Mouse (Mus musculus) splenic B cell, adult 2 months (primary cell): ENCODE measurements around the gene Gpr107.
A peak's percentile ranks its signal among the peaks of the same experiment; 100 is the strongest.

ENCODE experiments used
- DNase-seq: peaks from one replicate; pipeline ENCODE4 v3.0.0-alpha.2; 2011; ENCODE audit warnings: low read depth, low spot score
- H3K27me3 ChIP-seq: 2 replicates; pipeline ENCODE4 v1.6.1; 2012; ENCODE audit warnings: mild to moderate bottlenecking, low read length, moderate library complexity, mixed read lengths; ENCODE audit not compliant: control insufficient read depth, poor library complexity, insufficient read depth, severe bottlenecking
- H3K36me3 ChIP-seq: 2 replicates; pipeline ENCODE4 v1.6.1; 2012; ENCODE audit warnings: mild to moderate bottlenecking, low read length, moderate library complexity, mixed read lengths; ENCODE audit not compliant: control insufficient read depth, poor library complexity, insufficient read depth, severe bottlenecking

Gpr107 gene

DNA sequence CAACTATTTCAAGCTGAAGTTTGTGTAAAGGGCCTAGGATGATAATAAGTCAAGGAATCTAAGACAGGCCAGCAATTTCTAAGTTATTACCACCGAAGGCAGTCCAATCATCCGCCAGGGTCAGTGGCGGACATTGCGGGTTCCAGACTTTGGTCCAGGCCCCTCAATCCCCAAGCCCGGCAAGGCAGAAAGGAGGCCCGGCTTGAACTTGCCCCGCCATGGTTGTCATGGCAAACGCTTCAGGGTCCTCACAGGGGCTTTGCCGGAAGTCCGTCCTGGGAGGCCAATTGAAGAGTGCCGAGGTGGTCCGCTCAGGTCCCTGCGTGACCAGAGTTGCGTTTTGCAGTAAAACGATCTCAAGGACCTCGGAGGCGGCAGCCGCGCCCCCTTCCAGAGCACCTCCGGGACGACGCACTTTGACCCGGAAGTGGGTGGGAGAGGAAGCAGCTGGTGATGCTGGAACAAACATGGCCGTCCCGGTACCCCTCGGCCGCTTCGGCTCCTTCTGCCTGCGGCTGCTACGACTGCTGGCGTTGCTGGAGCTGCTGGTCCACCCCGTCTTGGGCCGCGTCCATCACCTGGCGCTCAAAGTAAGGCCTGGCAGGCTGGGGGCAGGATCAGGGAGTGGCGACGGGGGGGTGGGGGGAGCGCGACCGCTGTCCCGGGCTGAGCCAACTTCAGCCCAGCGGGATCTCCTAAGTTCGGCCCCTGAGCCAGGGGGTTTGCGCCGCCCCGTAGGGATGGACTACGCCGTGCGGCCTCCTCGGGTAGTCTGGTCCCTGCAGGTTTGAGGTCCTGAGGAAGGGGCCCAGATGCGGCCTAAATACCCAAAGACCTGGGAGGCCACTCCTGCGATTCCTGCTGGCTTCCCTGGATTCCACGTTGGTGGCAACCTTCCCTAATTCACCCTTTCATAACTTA lies at the start of gene Gpr107:
Gene Gpr107 (plus strand): TSS at position 425 of the 921 bp plus-strand sequence.
- peak; percentile 84 for DNase-seq
- no peaks in the 10 kb centered on the region for H3K27me3 ChIP-seq
- H3K36me3 ChIP-seq, result no peaks in the 10 kb centered on the region

DNA sequence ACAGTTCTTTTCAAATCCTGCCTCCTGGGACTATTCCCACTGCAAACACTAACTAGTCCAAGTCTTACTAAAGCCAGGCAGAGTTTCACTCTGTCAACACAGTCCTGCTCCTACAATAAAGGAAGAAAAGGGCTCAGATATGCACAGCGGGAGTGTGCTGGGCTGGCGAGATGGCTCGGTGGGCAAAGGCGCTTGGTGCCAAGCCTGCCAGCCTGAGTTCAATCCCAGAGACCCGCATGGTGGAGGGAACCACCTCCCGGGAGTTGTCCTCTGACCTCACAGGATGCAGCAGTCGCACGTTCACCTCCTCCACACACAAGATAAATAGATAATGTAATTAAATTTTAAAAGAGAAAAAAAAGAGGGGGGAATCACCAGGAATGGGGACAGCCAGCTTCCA lies 48.8 kb upstream of the Gpr107 start:
- Histone ChIP-seq H3K36me3 (peaks cover 5% of the 10 kb centered on the region), H3K27me3 (no peaks in the 10 kb centered on the region; the same call in 1 of the 2 replicates)
- no peak for DNase-seq

DNA sequence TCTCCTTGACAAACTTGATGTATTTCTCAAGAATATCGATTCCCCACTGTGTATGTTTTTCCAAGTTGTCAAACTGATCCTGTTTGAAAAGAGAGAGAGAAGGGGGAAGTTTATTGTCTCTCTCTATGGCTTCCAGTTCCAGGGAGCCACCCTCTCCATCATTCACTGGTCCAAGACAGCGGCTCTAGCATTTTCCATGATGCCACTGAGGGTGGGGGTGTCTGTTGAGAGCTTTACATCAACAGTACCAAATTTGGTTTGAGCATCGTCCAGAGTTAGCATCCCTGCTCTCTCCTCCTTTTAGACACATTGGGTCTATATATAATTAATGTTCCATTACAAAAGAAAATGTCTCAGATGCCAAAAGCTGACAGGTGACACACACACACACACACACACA lies 46.8 kb upstream of the Gpr107 start:
- no peak for DNase-seq
- H3K27me3 ChIP-seq, result no peaks in the 10 kb centered on the region; the same call in 1 of the 2 replicates
- H3K36me3 ChIP-seq, result peaks cover 5% of the 10 kb centered on the region

DNA sequence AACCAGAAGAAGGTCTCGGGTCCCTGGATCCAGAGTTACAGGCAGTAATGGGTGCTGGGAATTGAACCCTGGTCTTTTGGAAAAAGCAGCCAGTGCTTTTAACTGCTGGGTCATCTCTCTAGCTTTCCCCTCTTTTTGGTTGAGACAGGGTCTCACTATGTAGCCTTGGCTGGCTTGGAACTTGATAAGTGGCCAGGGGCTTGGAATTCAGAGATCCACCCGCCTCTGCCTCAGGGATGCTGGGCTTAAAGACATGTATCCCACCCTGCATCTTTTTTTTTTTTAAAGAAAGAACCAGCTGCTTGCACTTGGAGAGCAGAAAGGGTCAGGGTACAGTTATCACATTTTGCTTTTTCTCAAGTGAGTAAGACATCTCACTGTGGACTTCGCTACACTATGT lies 46.1 kb upstream of the Gpr107 start:
- H3K36me3 ChIP-seq, result peaks cover 6% of the 10 kb centered on the region
- no peak for DNase-seq
- H3K27me3 ChIP-seq, result no peaks in the 10 kb centered on the region; the same call in 1 of the 2 replicates

DNA sequence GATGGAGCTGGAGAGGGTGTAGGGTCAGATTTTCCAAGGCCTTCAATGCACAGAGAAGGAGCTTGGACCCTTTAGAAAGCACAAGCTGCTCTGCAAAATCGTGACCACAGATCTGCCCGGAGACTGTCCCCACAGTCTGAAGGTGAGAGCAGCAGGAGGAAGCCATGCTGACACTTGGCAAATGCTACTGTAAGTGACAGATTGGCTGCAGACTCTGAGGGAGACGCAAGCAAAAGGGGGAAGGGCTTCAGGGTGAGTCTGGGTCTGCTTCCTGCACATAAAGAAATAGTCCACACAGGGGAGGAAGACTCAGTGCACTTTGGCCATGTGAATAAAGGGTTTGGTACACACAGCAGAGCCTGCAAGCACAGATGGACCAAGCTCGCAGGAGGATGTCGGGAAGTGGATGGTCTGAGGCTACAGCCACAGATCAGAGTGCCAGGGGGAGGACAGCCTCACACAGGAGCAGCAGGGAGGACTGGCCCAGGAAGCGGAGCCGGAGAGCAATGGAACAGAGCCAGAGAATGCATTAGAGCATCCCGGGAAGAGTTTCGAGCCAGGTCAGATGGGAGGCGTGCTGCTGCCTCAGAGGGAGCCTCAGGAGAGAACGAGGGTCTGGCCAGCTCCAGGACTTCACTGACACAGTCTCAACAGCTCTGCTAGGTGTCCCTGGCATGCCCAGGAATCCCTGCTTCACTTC lies 45.3 kb upstream of the Gpr107 start:
- H3K36me3 ChIP-seq, result peaks cover 6% of the 10 kb centered on the region
- DNase-seq, result no peak
- H3K27me3 ChIP-seq, result no peaks in the 10 kb centered on the region; the same call in 1 of the 2 replicates

DNA sequence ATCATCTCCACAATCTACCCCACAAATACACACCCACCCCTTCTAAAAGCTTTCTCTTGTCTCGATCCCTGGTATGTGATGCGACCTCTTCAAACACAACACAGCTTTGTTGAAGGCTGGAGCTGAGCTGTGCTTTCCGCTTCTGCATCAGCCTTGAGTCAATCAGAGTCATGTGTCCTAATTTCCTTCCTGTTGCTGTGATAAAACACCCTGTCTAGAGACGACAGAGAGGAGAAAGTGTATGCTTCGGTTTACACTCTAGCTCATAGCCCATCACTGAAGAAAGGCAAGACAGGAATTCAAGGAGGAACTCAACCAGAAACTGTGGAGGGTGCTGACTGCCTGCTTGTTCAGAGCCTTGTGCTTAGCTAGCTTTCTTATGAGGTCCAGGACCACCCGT lies 43.9 kb upstream of the Gpr107 start:
- DNase-seq, result peak; percentile 62
- no peaks in the 10 kb centered on the region; the same call in 1 of the 2 replicates for H3K27me3 ChIP-seq
- peaks cover 2% of the 10 kb centered on the region for H3K36me3 ChIP-seq

DNA sequence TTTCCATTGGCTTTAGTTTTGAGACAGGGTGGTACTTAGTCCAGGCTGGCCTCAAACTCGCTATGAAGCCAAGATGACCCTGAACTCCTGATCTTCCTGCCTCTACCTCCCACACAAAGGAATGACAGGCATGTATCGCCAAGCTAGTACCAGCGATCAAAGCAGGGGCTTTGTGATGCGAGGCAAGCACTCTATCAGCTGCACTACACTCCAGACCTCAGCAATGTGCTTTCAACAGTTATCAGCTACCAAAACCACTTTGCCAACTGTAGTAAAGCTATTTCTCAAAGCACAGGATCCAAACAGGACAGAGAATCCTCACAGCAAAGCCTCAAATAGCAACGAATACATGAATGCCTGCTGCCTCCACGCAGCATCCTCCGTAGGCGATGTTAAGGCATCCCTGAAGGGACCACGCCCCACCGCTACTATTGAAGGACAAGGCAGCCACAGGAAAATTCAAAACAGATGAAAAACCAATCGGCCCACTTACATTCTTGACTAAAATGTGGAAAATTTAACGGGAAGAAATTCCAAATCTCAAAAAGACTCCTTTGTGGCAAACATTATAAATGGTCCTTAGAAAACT lies 42.1 kb upstream of the Gpr107 start:
- H3K27me3 ChIP-seq, result no peaks in the 10 kb centered on the region
- no peak for DNase-seq
- H3K36me3 ChIP-seq, result peaks cover 2% of the 10 kb centered on the region

DNA sequence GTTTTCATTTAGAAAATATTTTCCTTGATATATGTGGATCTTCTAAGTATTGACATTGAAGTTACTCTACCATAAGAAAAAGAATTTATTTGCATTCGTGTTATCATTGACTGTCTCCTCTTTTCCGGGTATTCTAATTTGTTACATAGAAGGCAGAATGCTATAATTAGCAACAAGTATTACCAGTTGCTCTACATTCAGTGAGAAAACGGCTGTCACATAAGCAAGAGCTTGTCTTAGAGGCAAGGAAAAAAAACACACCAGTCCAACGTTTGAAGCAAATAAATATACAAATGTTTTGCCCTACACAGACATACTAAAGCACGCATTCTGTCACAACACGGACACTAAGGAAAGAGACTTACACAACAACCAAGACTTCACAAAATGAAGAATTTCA lies 40.4 kb upstream of the Gpr107 start:
- H3K36me3 ChIP-seq, result peaks cover 2% of the 10 kb centered on the region
- no peak for DNase-seq
- no peaks in the 10 kb centered on the region for H3K27me3 ChIP-seq

DNA sequence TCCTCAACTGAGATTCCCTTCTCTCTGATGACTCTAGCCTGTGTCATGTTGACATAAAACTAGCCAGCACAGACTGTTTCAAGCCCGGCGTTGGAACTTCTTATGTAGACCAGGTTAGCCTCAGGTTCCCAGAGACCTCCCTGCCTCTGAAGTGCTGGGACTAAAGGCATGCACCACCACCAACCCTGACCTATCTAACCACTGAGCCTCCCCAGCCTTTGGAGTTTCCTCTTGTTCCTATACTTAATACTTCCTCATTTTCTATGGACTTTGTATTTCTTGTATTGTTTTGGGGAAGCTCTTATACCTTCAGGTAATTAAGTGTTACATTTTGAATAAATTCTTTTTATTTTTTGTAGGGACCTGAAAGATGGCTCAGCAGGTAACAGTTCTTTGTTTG lies 37.9 kb upstream of the Gpr107 start:
- H3K27me3 ChIP-seq, result no peaks in the 10 kb centered on the region
- DNase-seq, result no peak
- H3K36me3 ChIP-seq, result peaks cover 2% of the 10 kb centered on the region; the same call in 1 of the 2 replicates

DNA sequence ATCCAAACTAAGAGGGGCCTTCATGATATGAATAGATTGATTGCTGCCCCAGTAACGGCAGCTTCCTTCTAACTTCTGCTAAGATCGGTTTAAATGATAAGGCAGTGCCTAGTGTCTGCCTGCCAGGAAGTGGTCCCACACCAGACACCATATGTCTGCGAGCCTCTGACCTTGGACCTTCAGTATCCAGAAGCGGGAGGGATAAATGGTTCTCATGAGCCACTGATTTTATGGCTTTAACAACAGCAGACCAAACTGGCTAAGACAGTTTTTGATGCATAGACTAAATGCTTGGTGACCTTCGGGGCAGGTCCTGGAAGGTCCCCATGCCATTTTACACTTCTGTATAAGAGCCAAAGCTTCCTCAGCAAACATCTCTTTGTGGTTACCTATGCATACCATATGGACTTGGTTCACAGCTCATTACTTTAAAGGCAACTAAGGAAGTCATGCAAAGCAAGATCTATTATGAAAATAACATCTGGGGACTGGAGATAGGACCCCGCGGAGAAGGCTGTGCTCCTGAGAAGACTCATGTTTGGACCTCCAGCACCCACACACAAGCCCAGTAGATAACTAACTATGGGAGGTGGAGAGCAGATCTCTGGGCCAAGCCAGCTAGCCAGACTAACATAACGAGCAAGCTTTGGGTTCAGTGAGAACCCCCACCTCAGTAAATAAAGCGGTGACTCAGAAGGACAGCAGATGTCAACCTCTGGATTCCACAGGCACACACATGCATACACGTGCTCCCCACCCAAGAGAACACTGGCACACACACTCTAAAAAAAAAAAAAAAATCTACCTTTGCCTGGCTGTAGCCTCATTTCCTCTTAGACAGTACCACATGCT lies 36.8 kb upstream of the Gpr107 start:
- peak; percentile 51 for DNase-seq

DNA sequence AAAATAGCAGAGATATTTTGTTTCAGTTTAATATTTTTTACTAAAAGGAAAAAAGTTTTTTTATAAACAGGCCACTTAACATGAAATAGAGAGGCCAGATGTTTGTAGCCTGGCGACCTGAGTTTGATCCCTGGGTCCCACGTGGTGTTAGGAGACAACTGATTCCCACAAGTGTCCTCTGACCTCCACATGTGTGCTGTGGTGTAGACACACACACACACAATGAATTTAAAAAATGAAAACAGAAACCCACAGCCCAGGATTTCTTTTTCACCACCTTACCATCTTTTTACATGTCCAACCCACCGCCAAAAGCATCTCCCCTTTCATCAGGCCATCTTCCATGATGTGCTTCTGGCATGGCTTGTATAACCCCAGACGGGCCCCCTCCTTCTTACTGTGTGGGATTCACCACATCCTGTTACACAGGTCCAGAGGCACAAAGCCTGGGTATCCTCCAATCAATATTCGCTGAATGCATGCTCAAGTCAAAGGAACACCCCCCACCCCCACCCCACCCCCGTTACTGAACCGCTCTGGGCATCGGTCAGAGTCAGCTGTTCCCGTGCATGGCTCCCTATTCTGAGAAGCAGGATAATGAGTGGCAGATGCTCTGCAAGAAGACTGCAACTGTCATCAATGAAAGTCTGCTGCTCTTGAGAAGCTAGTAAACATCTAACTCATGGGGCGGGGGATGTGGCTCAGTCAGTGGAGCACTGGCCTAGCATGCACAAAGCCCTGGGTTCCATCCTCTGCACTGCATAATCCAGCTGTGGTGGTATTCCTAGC lies 36.0 kb upstream of the Gpr107 start:
- DNase-seq, result peak; percentile 28
- no peaks in the 10 kb centered on the region for H3K36me3 ChIP-seq
- no peaks in the 10 kb centered on the region for H3K27me3 ChIP-seq

More for the DNA sequence above, 36.8 kb upstream of the Gpr107 start:
- peaks cover under 1% of the 10 kb centered on the region; the same call in 1 of the 2 replicates for H3K36me3 ChIP-seq
- H3K27me3 ChIP-seq, result no peaks in the 10 kb centered on the region

DNA sequence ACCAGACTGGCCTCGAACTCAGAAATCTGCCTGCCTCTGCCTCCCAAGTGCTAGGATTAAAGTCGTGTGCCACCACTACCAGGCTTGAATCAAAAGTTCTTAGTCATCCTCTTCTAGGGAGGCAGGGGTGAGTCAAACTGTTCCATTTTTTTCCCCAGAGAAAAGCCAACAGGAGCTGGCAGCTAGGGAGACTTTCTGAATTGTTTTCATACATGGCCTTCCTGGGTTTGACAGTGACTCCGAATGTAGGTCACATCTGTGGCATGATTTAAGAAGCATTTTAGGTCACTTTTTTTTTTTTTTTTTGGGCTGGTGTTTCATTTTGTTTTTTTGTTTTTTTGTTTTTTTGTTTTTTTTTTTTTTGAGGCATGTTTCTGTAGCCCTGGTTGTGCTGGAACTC lies 33.9 kb upstream of the Gpr107 start:
- DNase-seq, result no peak
- H3K36me3 ChIP-seq, result no peaks in the 10 kb centered on the region
- no peaks in the 10 kb centered on the region for H3K27me3 ChIP-seq

DNA sequence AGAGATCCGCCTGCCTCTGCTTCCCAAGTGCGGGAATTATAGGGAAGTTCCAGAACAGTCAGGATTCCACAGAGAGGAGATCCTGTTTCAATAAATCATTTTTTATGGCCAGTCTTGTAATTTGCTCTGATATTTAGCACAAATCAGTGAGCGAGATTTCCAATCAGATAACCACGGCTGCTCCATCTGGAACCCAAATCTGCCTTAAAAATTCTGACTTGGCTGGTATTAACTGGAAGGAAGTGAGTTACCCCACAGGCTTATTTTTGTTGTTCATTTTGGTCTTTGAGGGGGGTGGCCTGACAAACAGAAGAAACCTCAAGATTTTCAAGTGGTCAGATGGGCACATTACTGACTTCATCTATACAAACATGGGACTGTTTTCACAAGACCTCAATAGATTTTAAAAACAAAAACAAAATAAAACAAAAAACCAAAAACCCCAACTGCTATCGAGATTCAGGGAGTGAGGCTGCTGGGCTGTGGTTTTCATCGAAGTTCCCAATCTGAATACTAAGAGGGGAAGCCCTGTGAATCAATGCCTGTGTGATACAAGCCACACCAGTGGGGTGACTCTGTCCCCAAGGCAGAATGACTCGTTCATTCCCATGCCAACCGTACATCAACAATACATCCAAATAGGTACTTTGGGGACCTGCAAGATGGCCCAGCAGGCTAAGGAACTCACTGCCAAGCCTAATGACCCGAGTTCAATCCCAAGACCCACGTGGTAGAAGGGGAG lies 33.3 kb upstream of the Gpr107 start:
- peak; percentile 34 for DNase-seq
- H3K27me3 ChIP-seq, result no peaks in the 10 kb centered on the region
- H3K36me3 ChIP-seq, result no peaks in the 10 kb centered on the region
